ENCODE assay signal across 1 mouse cellular context in genomic region chr10:59571273-59571672, GRCm38 (mm10).
TF ChIP-seq lines count a peak whose summit lies in the region.

No protein-coding gene starts in this region.

TF ChIP-seq in MEL, 35 proteins besides CTCF, POLR2A, EP300 and RAD21 (continued from another document):
- TF ChIP-seq MEF2A (IDR thresholded peaks at IDR 0.05; ENCODE audit: extremely low read depth, insufficient replicate concordance, low read depth, low read length, poor library complexity, severe bottlenecking) (no peak), GATA1 (IDR thresholded peaks at IDR 0.05; ENCODE audit: low read depth, low read length) (peak; percentile 96), RCOR1 (IDR thresholded peaks at IDR 0.05; ENCODE audit: low read depth, low read length) (peak; percentile 87), TAL1 (IDR thresholded peaks at IDR 0.05; ENCODE audit: low read length) (peak; percentile 90), BHLHE40 (IDR thresholded peaks at IDR 0.05; ENCODE audit: borderline replicate concordance, low read depth, low read length) (peak; percentile 74), MYB (IDR thresholded peaks at IDR 0.05; ENCODE audit: low read depth, low read length) (peak; percentile 61), GABPA (IDR thresholded peaks at IDR 0.05; ENCODE audit: low read depth, low read length) (no peak), ZMIZ1 (IDR thresholded peaks at IDR 0.05; ENCODE audit: low read depth, low read length) (no peak), KAT2A (conservative IDR thresholded peaks at IDR 0.05; ENCODE audit: low read depth, low read length) (0 out of 2 replicates have a peak, but pooled peaks have one; percentile 15), USF2 (IDR thresholded peaks at IDR 0.05; ENCODE audit: borderline replicate concordance in 1 of 2, insufficient read depth in 1 of 2, low read depth in 1 of 2, low read length in 2 of 2) (no peak), ZKSCAN1 (IDR thresholded peaks at IDR 0.05; ENCODE audit: low read depth, low read length) (no peak), SIN3A (IDR thresholded peaks at IDR 0.05; ENCODE audit: low read length) (peak; percentile 63), NRF1 (IDR thresholded peaks at IDR 0.05; ENCODE audit: insufficient read depth, low read depth, low read length, poor library complexity, severe bottlenecking) (peak; percentile 32; the same call in 1 of the 2 replicates), ZC3H11A (IDR thresholded peaks at IDR 0.05; ENCODE audit: low read depth, low read length) (0 out of 2 replicates have a peak, but pooled peaks have one; percentile 12)
